Mouse (Mus musculus) embryo, embryonic 10.5 days (tissue): ENCODE measurements around the gene Bmt2.

Source experiments
- DNase-seq: peaks from one replicate; pipeline ENCODE4 v3.0.0-alpha.2; 2015; ENCODE audit warnings: low spot score

Gene Bmt2

GRCm38 (mm10) chr6:13617110-13617509 lies 60.7 kb downstream of the Bmt2 start:
- DNase-seq, result no peak

GRCm38 (mm10) chr6:13614568-13614967 lies 63.2 kb downstream of the Bmt2 start:
- DNase-seq, result no peak

GRCm38 (mm10) chr6:13613671-13614070 lies 64.1 kb downstream of the Bmt2 start:
- peak; percentile 13 for DNase-seq

GRCm38 (mm10) chr6:13610869-13611268 lies 66.9 kb downstream of the Bmt2 start:
- DNase-seq, result no peak

GRCm38 (mm10) chr6:13609353-13610140 lies 68.2 kb downstream of the Bmt2 start:
- peak; percentile 30 for DNase-seq

- peak; percentile 89 for DNase-seq
These were observed 69.9 kb downstream of the Bmt2 start, which contains the start of gene Tmem168 for GRCm38 (mm10) chr6:13607621-13608493. Tmem168 (minus strand) TSS chr6:13608100.

GRCm38 (mm10) chr6:13606921-13607620 lies 70.7 kb downstream of the Bmt2 start:
- DNase-seq, result no peak

- no peak for DNase-seq
These were observed 71.4 kb downstream of the Bmt2 start for GRCm38 (mm10) chr6:13606394-13606793.

GRCm38 (mm10) chr6:13603134-13603533 lies 74.6 kb downstream of the Bmt2 start:
- no peak for DNase-seq

- DNase-seq, result no peak
These were observed 76.2 kb downstream of the Bmt2 start for GRCm38 (mm10) chr6:13601587-13601986.

GRCm38 (mm10) chr6:13598239-13598923 lies 79.4 kb downstream of the Bmt2 start:
- DNase-seq, result no peak

- DNase-seq, result peak; percentile 57
These were observed 84.9 kb downstream of the Bmt2 start for GRCm38 (mm10) chr6:13592729-13593345.

- DNase-seq, result no peak
These were observed 91.2 kb downstream of the Bmt2 start for GRCm38 (mm10) chr6:13586560-13586959.

- no peak for DNase-seq
These were observed 91.6 kb downstream of the Bmt2 start for GRCm38 (mm10) chr6:13586154-13586553.

GRCm38 (mm10) chr6:13584788-13585187 lies 93.0 kb downstream of the Bmt2 start:
- DNase-seq, result no peak

GRCm38 (mm10) chr6:13582075-13582474 lies 95.7 kb downstream of the Bmt2 start:
- DNase-seq, result no peak
